Mouse (Mus musculus) lung, adult 18-20 months (tissue): ENCODE measurements at regions not wholly inside any gene's neighbourhood (a gene's known extent, or its start where the extent isn't known, plus 50 kb on each side); places are given as distances from the start of the nearest gene placed in this dataset.

Experiments used
- DNase-seq, 2 experiments: peaks; one replicate each; pipeline ENCODE4 v3.0.0; 2022; ENCODE audit warnings: mixed read lengths in 2 of 2

GRCm38 (mm10) chrX:11801621-11802020 lies 358.5 kb downstream of the Bcor start:
- no peak for DNase-seq

GRCm38 (mm10) chrX:11802074-11802899 lies 357.9 kb downstream of the Bcor start:
- peak; percentile 35 to 49 for DNase-seq

- DNase-seq: no peak
Measured at GRCm38 (mm10) chrX:11803239-11803638, 356.9 kb downstream of the Bcor start.

- DNase-seq: no peak
Measured at GRCm38 (mm10) chrX:11806896-11807252, 353.3 kb downstream of the Bcor start.

- no peak for DNase-seq
Measured at GRCm38 (mm10) chrX:11807253-11807882, 352.8 kb downstream of the Bcor start.

- DNase-seq: no peak
Measured at GRCm38 (mm10) chrX:11807883-11808262, 352.3 kb downstream of the Bcor start.

GRCm38 (mm10) chrX:11808911-11809310 lies 351.2 kb downstream of the Bcor start:
- no peak for DNase-seq

GRCm38 (mm10) chrX:11814861-11815260 lies 345.3 kb downstream of the Bcor start:
- no peak for DNase-seq

- no peak for DNase-seq
Measured at GRCm38 (mm10) chrX:11815864-11816263, 344.3 kb downstream of the Bcor start.

GRCm38 (mm10) chrX:11818634-11819033 lies 341.5 kb downstream of the Bcor start:
- no peak for DNase-seq

- no peak for DNase-seq
Measured at GRCm38 (mm10) chrX:11821165-11821564, 339.0 kb downstream of the Bcor start.

- DNase-seq: no peak
Measured at GRCm38 (mm10) chrX:11821880-11822768, 338.0 kb downstream of the Bcor start.

GRCm38 (mm10) chrX:11825948-11826347 lies 334.2 kb downstream of the Bcor start:
- DNase-seq: no peak

GRCm38 (mm10) chrX:11826737-11827408 lies 333.3 kb downstream of the Bcor start:
- peak in 1 of 2 experiments; percentile 23 for DNase-seq

GRCm38 (mm10) chrX:11829411-11830002 lies 330.6 kb downstream of the Bcor start:
- DNase-seq: no peak

- DNase-seq: no peak
Measured at GRCm38 (mm10) chrX:11837566-11837965, 322.6 kb downstream of the Bcor start.

- no peak for DNase-seq
Measured at GRCm38 (mm10) chrX:11839665-11840245, 320.4 kb downstream of the Bcor start.

- DNase-seq: peak in 1 of 2 experiments; percentile 19
Measured at GRCm38 (mm10) chrX:11840319-11841035, 319.7 kb downstream of the Bcor start.

- DNase-seq: no peak
Measured at GRCm38 (mm10) chrX:11845566-11845965, 314.6 kb downstream of the Bcor start.

GRCm38 (mm10) chrX:11855910-11856309 lies 304.2 kb downstream of the Bcor start:
- no peak for DNase-seq

- no peak for DNase-seq
Measured at GRCm38 (mm10) chrX:11859396-11859795, 300.8 kb downstream of the Bcor start.
